Mouse (Mus musculus) right cerebral cortex, postnatal 25 days (tissue): ENCODE results near the gene Pla1a.

Source experiments
- DNase-seq: peaks from one replicate; pipeline ENCODE4 v3.0.0; 2022

The Pla1a gene

DNA sequence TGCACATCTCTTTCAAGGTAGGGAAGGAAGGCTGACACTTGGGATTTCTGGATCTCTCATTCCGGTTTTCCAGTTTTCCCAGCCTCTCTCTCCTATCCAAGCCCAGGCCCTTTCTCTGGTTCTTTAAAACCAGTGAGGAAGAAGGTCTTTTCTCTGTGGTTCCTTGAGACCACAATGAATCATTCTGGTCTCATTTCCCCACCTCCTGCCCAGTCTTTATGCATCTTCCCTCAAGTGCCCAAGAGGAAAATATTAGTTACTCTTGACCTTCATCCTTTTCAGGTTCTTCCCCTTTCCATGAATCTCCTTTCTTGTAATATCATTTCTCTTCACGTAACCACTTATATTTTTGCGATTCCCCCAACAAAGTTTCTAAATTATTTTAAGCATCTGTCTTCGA lies 47.2 kb downstream of the Pla1a start:
- no peak for DNase-seq

DNA sequence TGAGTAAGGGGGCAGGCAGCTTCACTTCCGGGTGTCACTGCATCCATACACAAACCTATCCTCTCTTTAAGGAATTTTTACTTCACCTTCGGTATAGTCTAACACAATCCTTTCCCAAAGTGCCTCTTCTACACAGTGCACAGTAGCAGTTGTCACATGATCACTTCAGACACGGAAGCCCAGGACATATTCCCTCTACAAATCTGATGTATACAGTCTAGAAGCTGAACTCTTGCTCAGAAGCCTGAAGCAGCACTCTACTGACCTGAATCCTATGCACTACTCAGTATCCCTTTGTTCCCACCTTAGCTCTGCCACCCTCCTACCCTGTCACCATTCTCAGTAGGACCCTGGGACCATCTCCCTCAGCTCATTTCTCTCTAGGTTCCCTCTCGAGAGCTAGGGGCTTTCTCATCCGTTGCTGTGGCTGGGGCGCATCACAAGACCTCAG lies 47.7 kb downstream of the Pla1a start:
- DNase-seq = no peak

DNA sequence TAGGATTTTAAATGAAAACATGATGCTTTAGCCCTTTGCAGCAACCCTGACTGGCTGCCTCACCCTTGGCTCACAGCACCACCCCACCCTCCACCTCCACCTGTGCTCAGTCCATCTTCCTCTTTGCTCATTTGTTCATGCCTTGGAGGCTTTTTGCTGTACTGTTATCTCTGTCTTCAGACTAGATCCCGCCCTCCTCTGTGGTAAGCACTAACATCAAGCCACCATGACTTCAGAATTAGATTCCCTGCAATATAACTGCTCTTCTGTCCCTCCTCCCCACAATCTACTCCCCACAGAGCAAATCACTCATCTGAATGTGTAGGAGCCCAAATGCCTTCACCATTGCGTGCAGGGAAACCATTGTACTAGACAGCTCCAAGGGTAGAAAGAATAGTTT lies 49.3 kb downstream of the Pla1a start:
- no peak for DNase-seq

DNA sequence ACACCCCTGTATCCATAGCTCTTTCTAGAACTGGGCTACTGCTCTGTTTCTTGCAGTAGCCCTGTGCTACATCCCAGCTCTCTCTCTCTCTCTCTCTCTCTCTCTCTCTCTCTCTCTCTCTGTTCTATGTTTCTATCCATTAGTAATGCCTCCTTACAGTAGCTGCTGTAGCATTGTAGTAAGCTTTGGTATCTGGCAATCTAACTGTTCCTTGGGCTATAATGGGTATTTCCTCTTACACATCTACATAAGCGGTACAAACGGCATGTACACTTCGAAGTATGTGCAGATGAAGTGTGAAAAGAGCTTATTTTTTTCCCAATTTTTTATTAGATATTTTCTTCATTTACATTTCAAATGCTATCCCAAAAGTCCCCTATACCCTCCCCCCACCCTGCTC lies 53.0 kb downstream of the Pla1a start:
- no peak for DNase-seq

DNA sequence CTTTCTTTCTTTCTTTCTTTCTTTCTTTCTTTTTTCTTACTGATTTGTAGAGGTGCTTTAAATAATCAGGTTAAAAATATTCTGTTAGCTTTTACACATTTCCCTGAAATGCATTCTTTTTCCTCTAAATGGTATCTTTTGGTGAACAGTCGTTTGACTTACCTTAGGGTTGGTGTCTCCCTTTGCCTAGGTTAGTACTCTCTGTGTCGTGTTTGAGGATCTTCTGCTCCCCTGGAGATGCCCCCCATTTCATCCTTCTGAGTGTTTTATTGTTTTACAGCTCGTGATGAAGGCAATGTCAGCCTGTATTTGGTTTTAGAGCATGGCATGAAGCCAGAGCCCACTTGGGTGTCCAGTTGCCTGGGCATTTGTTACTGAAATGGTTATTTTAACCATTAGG lies 53.5 kb downstream of the Pla1a start:
- no peak for DNase-seq

DNA sequence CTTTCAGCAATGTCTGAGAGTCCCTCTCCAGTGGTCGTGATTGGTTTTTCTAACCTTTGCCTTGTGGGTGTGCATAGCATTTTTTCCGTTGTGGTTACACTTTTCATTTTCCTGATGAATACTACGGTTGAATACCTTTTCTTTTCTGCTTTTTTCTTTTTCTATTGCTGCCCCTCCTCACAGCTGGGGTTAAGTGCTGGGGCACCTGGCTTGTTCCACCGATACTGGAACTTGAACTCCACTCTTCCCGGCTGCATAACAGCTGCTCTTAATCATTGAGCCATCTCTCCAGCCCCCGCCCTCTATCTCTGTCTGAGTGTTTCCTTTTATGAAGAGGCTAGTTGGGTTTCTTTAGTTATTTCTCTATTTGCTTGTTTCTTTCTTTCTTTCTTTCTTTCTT lies 53.9 kb downstream of the Pla1a start:
- no peak for DNase-seq

DNA sequence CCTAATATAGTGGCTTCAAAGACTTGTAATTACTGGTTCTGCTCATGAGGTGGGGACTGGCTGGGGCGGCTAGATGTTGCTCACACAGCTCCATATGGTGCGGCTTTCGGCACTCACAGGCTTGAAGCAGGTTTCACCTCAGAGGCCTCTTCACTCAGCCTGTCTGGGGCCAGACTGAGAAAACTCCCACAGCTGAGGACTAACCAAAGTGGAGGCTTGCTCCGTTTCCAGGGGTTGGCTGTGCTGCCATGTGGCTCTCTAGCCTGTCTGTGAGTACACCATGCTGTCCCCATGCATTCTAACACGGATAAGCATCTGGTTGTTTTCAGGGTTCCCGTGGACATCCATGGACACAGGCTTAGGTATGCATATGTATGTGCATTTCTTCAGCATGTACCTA lies 54.4 kb downstream of the Pla1a start:
- no peak for DNase-seq

DNA sequence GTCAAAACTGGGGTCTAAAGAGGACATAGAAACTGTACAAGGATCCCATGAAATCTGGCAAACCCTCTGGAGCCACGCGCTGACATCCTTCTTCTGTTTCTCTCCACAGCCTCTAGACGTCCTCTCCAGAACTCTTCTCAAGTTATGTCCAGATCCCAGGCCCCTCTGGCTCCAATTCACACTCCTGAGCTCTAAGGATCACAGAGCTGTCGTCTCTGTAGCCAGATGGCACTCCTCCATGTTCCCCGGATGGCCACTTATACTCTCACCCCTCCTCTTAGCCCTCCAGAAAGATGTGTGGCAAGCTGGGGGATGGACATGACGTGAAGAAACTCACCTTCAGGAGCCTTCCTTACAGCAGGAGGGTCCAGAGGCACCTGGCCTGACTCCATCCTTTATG lies 55.4 kb downstream of the Pla1a start:
- DNase-seq = no peak

DNA sequence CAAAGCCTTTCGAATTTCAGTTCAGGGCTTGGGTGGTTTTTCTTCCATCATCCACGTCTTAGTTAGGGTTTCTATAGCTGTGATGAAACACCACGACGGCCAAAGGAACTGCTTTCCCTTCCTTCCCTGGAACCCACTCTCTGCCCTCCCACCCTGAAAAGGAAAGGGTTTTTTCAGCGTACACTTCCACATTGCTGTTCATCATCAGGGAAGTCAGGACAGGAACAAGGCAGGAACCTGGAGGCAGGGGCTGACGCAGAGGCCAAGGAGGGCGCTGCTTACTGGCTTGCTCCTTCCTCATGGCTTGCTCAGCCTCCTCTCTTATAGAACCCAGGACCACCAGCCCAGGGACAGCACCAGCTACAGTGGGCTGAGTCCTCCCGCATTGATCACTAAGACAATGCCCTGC lies 56.1 kb downstream of the Pla1a start:
- no peak for DNase-seq

DNA sequence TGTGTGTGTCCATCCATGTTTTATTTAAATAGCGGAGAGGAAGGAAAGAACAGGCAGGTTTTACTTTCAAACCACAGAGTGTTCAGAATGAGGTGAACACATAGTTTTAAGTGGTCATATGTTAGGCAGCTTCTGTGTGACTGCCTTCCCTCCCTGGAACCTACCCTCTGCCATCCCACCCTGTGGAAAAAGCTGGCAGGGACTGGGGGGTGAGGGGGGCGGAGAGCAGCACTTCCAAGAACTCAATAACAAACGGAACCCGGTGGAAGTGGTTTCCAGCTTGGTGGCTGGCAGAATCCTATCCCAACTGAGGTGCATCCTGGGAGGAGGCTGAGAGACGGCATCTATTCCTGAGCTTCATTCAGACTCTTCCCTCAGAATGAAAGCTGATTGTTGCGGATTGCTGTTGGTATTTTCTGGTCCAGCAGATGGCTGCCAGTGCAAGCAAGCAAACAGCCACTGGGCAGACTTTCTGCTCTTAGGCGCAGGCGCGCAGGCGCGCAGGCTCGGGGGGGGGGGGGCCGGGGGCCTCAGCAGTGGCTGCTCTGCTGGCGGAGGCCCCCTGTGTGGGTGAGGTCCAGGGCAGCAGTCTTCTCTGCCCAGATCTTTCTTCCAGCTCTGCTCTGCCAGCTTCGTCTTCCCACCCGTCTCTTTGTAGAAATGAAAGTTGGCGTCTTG lies 56.6 kb downstream of the Pla1a start:
- peak; percentile 55 for DNase-seq

DNA sequence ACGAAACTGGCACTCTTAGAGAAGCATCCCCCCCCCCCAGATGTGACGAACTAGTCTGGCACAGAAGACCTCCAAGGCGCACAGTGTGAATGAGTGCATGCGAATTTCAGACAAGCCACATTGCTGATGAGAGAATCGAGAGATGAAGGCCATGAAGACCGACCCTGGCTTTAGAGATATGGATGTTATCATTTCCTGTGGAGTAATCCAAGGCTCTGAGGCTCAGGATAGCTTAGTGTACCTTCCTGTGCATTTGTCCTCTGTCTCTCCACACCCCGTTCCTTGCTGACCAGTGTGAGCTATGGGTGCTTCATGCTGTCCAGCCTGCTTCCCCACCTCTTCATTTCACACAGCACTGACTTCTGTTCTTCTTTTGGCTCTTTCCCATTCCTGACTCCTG lies 57.8 kb downstream of the Pla1a start:
- DNase-seq = no peak

DNA sequence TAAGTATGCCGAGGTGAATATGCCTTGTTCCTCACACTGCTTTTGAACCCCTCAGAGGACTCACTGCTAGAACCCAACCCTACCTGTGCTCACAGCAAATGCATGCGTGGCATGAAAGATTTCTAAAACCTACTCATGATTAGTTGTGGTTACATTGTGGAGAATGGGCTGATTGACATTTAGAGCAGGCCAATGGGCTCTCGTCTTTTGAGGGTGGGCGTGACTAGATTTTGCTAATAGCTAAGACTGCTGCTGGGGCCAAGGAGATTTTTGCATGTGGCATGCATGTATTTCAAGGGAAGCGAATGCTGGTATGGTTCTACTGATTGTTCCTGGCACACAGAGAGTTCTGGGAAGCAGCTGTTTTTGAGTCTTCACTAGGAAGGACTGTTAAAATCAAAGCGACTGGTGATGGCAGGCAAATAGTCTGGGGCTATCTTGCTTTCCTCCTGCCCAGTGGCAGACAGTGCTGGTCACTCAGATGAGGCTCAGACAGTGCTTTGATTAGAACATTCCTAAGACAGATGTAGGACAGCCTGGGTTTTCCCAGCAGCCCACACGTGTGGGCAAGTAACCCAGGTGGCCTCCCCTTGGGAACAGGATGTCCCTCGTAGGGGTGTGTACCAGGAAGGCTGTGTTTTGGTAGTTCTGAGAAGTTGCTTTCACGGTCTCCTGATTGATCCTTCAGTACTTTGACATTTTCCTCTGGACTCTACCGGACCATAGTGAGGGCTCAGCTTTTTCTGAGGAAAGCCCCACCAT lies 58.4 kb downstream of the Pla1a start:
- no peak for DNase-seq

DNA sequence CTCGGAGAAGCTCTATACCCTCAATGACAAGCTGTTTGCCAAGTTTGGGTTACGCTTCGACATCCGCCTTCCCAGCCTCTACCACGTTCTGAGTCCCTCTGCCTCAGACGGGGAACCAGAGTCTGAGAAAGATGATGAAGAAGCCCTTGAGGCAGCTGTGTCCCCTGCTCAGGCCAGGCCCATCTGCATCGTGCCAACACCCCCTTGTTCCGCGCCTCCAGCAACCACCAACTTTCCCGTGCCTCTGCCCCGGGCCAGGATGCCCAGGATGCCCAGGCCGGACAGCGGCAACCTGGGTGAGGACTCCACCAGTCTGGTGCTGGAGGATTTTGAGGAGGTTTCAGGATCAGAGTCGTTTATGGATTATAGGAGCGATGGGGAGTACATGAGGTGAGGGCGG lies 59.0 kb downstream of the Pla1a start:
- DNase-seq = no peak

DNA sequence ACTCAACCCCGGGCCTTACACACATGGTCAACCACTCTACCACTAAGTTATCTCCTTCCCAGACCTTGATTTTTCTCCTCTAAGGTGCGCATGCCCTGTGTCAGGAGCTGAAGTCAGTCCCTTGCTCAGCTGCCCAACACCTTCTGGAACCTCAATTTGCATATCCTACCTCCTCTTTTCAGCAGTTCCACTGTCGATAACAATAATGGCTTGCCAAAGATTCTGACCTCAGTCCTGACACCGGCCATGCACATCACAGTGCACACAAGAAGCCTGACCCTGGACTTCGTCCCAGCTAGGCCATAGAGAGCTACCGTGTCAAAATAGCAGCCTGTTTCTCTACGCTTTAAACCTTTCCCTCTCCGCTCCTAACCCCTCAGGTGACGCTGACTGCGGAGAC lies 59.5 kb downstream of the Pla1a start:
- no peak for DNase-seq

DNA sequence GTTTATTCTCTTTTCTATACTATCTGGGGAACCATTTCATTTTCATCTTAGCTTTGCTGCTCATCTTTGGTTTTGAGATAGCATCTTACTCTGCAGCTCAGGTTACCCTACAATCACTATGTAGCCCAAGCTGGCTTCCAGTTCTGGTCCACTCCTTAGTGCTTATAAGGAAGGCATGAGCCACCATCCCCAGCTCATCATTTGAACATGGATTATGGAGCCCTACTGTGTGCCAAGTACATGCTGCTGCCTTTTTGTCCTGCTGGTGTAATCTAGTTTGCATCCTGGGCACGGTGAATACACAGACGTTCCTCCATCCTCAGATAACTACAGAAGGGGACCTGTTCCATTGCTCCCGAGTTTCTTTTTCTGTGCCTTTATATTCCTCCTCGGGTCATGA lies 60.1 kb downstream of the Pla1a start:
- DNase-seq = no peak

DNA sequence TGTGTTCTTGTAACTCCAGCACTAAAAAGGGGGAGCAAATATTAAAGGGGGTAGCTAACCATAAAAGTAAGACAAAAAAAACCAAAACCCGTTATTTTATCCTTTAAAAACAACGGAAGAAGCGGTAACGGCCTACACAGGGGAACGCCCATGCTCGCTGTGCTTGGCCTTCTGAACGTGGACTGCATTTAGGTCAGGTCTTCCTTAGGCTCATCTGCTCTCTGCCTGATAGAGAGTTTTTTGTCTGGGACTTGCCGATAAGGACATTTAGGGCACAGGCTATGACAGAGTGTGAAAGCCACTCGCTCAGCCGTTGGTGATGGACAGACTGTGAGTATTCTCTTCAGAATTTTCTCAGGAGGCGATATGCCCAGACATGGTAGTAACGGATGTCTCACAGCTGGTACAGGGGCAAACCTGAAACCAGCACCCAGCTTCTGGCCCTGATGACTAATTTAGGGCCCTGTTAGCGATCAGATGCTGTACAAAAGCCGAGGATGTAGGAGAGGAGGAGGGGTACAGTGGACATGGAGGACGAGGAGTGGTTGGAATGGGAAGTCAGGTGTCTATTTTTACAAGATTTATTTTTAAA lies 61.1 kb downstream of the Pla1a start:
- DNase-seq = no peak

DNA sequence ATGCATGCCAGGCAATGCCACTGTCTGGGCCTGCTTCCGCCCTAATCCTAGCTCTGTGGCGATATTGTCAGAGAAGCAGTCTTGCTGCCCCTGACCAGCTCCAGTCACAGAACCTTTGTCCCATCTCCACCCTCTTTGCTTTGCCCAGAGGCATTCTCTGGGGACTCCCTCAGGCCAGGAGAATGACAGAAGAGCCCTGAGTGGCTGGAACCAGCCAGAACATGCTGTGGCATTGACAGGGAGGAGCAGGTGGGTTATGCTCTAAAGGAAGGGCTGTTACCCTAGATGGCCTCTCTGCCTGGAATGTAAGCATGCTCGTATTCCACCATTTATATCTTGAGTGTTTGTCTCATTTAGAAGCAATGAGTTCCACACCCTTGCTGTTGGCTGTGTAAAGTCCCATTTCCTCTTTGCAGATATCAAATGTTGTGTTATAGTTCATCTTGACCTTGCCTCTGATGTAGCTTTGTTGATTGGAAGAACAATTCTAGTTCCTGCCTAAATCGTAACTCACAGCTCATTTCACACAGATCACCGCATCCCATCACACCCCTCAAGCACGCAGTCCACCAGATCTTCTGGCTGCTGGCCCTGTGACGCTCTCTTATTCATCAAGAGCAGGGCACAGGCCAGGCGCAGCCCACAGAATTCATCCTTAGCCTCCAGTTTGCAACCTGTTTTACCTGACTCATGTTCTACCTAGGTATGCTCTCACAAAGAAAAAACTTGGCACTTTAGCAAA lies 62.1 kb downstream of the Pla1a start:
- DNase-seq = no peak

DNA sequence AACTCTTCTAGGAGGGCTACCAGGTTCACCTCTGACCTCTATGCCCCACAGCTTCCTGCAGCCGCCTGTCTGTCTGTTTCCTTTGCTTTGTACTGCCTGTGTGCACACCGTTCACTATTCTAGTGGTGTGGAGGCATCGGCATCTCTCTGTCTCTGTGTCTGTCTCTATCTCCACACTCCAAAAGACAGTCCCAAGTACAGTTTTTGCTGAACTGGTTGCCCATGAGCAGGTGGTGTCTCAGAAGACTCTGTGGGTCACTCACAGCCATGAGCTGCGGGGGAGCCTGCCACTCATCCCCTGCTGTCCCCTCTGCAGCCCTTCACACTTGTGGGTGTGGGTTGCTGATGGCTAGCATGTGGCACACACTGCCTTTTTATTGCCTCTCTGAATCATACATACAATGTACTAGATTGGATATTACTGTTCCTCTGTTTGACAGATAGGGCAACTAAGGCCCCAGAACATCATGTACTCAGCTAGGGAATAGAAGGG lies 62.9 kb downstream of the Pla1a start:
- DNase-seq = no peak

DNA sequence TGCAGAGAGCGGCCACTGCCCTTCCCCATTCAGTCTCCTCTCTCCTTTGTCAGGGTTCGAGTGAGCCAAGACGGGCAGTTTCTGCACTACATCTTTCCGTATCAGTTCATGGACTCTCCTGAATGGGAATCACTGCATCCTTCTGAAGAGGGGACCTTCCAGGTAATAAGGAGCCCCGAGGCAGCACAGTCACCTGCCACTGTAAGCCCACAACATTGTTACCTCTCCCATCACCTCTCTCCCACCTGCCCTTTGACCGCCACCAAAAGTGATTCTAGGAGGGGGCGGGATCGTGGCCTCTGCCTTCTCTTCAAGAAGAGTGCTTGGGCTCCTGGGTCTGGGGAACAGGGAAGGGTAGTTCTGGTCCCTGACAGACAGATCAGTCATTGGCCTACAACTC lies 63.5 kb downstream of the Pla1a start:
- no peak for DNase-seq

DNA sequence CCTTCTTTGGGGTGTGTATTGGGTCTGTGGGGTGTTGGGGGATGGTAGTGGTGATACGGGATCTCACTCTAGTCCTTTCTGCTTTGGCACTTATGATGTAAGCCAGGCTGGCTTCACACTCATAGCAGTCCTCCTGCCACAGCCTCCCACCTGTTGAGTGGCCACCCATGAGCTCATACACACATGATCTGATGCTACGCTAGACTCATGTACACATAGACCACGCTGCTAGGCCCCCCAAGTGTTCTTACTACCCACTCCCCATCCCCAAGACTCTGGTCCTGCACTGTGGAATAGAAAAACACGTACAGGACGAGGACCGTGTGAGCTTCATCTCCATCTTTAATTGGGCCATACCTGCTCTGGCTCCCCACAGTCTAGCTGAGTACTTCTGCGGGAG lies 63.9 kb downstream of the Pla1a start:
- no peak for DNase-seq

DNA sequence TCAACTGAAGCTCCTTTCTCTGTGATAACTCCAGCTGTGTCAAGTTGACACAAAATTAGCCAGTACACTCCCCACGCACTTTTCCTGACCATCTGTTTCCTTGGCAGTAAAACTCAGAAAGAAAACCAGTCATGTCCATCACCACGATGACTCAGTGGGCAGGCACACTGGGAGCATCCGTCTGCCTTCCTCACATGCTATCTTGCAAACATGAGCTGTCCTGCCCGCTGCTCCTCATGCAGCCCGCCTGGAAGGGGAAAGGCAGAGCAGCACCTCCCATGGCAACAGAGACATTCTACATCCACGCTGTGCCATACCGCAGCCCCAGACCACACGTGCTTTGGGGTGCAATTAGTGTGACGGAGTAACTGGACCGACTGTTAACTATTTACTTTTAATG lies 64.6 kb downstream of the Pla1a start:
- DNase-seq = peak; percentile 69

DNA sequence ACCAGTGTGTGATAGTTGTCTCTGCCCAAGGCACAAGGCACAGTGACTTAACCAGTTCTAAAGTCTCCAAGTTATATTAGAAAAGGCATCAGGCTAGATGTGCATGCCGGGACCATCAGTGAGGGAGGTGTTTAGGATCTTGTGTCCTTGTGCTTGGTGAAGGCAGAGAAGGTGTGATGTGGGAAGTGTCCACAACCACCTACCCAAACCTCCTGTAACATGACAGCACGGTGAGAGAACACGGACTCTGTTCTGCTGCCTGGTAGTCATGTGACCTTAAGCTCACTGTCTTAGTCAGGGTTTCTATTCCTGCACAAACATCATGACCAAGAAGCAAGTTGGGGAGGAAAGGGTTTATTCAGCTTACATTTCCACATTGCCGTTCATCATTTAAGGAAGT lies 66.7 kb downstream of the Pla1a start:
- no peak for DNase-seq

DNA sequence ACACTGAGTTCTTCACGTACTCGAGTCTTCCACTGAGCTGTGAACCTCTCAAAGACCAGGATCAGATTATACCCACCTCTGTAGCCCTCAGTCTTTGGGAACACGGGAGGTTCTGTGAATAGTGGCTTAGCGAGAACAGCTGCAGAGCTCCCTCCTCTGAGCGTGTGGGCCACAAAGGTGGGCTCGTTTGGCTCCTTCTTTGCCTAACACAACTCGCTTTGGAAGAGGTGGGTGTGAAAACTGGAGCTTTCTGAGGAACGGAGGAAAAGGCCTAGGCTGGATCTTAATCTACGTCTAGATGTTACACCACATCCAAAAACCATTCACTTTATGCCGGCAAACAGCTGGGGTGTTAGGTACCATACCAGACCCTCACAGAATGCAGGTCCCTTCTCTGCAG lies 67.6 kb downstream of the Pla1a start:
- peak; percentile 20 for DNase-seq

DNA sequence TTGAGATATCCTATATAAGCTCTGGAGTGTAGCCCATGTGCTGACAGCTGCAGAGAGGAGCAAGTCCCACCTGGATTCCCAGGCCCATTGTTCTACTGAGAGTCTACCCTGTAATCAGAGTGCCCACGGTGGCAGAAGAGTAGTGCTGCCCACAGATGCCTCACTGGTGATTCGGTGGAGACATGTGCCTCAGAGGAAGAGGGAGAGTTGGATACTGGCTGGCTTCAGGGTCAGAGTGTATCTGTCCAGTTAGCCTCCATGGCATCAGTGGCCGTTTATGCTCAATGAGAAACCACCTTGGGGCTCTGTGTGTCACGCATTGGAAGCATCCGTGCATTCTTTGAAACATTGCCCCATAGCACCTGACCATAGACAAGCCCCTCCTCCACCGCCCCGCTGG lies 69.3 kb downstream of the Pla1a start:
- DNase-seq = no peak
